Mouse (Mus musculus): ENCODE measurements around the gene Prss46. TPM values are rescaled to one million over a fixed set of nuclear protein-coding genes. Genes with fewer than 3 reads are reported as not detected.

Prss46 gene
- not detected in 2 replicates for total RNA-seq (2014; rRNA removed; ENCODE audit: low replicate concordance)
- not detected in 2 replicates for polyA plus RNA-seq (2015; fragmentation: Nextera tagmentation; extraction: Ambion mirVana)

DNA sequence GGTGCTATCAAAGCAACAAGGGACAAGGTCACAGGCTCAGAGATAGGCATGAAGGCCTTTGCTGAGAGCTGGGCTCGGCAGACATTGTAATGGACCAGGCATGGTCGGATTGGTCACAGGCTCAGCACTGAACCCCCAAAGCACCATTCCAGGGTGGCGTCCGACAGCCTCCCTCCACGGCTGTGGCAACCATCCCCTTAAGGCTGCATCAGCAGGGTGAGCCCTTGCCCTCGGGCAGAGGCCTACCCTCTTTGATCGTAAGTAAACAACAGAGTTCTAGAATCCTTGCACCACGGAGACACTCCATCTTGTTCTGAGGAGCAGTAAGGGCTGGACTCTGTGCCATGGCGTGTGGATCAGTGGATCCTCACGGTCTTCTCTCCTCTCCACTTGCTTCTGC is at the start of gene Prss46:
TSS of gene Prss46 (plus strand) at position 301 of the 400 bp plus-strand sequence.
- no peaks in the 10 kb centered on the region for H3K36me3 ChIP-seq (replicated peaks; ENCODE audit: control insufficient read depth, insufficient read depth, low read length)

DNA sequence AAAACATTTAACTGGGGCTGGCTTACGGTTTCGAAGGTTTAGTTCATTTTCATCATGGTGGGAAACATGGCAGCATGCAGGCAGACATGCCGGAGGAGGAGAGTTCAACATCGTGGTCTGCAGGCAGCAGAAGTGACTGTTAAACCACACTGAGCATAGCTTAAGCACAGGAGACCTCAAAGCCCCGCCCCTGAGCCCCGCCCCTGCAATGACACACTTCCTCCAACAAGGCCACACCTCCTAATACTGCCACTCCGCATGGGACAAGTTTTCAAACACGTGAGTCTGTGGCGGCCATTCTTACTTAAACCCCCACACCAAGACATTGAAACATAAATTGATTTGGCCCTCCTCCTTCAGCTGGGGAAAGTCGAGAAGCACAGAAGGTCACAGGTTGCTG is 47.3 kb upstream of the Prss46 start:
- WGBS, result 79% methylated on average over 10 of the region's 10 CpGs
- TF ChIP-seq CTCF (IDR thresholded peaks at IDR 0.05; ENCODE audit: low read depth), result no peak
- TF ChIP-seq EP300 (IDR thresholded peaks at IDR 0.05; ENCODE audit: low read depth), result no peak
- H3K4me1 ChIP-seq (ENCODE audit: control insufficient read depth, insufficient read depth), result no peaks in the 10 kb centered on the region
- H3K4me3 ChIP-seq (ENCODE audit: low read depth, low read length), result no peak overlapping the region
- H3K9ac ChIP-seq (replicated peaks; ENCODE audit: low read depth, low read length), result no peak overlapping the region
- H3K4me2 ChIP-seq (ENCODE audit: low read depth, low read length), result no peak overlapping the region
- H3K9me3 ChIP-seq (replicated peaks; ENCODE audit: control insufficient read depth, low read length), result no peaks in the 10 kb centered on the region
- H3K27ac ChIP-seq (ENCODE audit: low read depth), result no peak overlapping the region
- ATAC-seq (ENCODE audit: insufficient read depth, low read depth) (no peak), DNase-seq (ENCODE audit: low spot score) (no peak)
- no peaks in the 10 kb centered on the region for H3K36me3 ChIP-seq (replicated peaks; ENCODE audit: control insufficient read depth, insufficient read depth, low read length)
- H3K27me3 ChIP-seq (ENCODE audit: control insufficient read depth, insufficient read depth, low read length), result no peaks in the 10 kb centered on the region

More for the DNA sequence above, at the start of gene Prss46:
- H3K27me3 ChIP-seq (ENCODE audit: control insufficient read depth, insufficient read depth, low read length), result no peaks in the 10 kb centered on the region
- no peaks in the 10 kb centered on the region for H3K9me3 ChIP-seq (replicated peaks; ENCODE audit: control insufficient read depth, low read length)
- no peak for TF ChIP-seq EP300 (IDR thresholded peaks at IDR 0.05; ENCODE audit: low read depth)
- TF ChIP-seq CTCF (IDR thresholded peaks at IDR 0.05; ENCODE audit: low read depth), result no peak
- H3K9ac ChIP-seq (replicated peaks; ENCODE audit: low read depth, low read length), result no peak within 1 kb of the TSS
- H3K27ac ChIP-seq (ENCODE audit: low read depth), result no peak within 1 kb of the TSS
- WGBS, result 76% methylated on average over 10 of the region's 10 CpGs
- no peak for DNase-seq (ENCODE audit: low spot score)
- H3K4me3 ChIP-seq (ENCODE audit: low read depth, low read length), result no peak within 1 kb of the TSS
- H3K4me2 ChIP-seq (ENCODE audit: low read depth, low read length), result no peak within 1 kb of the TSS
- H3K4me1 ChIP-seq (ENCODE audit: control insufficient read depth, insufficient read depth), result no peaks in the 10 kb centered on the region
- no peak for ATAC-seq (ENCODE audit: insufficient read depth, low read depth)

- H3K27ac ChIP-seq (ENCODE audit: low read depth), result no peak within 1 kb of the TSS
- WGBS, result 90% methylated on average over 14 of the region's 14 CpGs
- ATAC-seq (ENCODE audit: insufficient read depth, low read depth) (no peak), DNase-seq (ENCODE audit: low spot score) (no peak)
- H3K4me2 ChIP-seq (ENCODE audit: low read depth, low read length), result no peak within 1 kb of the TSS
- H3K9me3 ChIP-seq (replicated peaks; ENCODE audit: control insufficient read depth, low read length), result no peaks in the 10 kb centered on the region
- no peaks in the 10 kb centered on the region for H3K36me3 ChIP-seq (replicated peaks; ENCODE audit: control insufficient read depth, insufficient read depth, low read length)
- no peaks in the 10 kb centered on the region for H3K27me3 ChIP-seq (ENCODE audit: control insufficient read depth, insufficient read depth, low read length)
- TF ChIP-seq CTCF (IDR thresholded peaks at IDR 0.05; ENCODE audit: low read depth), result no peak
- TF ChIP-seq EP300 (IDR thresholded peaks at IDR 0.05; ENCODE audit: low read depth), result no peak
- no peak within 1 kb of the TSS for H3K9ac ChIP-seq (replicated peaks; ENCODE audit: low read depth, low read length)
- H3K4me1 ChIP-seq (ENCODE audit: control insufficient read depth, insufficient read depth), result no peaks in the 10 kb centered on the region
- H3K4me3 ChIP-seq (ENCODE audit: low read depth, low read length), result no peak within 1 kb of the TSS
Measured at GRCm38 (mm10) chr9:110797866-110798265, 46.4 kb upstream of the Prss46 start, which contains the start of gene Prss42. Gene Prss42 (plus strand): TSS chr9:110798166.

DNA sequence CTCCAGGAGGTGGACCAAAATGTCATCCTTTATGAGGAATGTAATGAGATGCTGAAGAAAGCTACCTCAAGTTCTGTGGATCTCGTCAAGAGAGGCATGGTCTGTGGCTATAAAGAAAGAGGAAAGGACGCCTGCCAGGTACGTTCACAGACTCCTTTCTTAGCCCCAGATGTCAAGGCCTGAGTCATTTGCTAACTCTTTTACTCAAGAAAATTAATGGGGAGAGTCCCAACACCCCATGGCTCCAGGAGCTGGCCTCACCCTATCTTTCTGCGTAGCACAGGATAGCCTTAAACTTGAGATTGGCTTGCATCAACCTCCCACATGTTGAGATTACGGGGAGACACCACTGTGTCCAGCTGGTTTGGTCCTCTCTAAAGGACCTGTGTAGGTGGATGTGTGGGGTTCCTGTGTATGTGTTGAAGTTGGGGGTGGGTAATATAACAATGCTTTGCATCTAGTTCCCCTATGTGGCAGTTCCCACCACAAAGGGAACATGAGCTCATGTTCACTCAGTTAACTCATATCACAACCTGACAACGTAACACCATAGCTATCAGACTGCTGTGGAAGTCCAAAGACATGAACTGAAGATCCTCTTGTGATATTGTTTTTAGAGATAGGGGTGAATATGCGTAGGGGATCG is 43.3 kb upstream of the Prss46 start:
- Histone ChIP-seq H3K27me3 (ENCODE audit: control insufficient read depth, insufficient read depth, low read length) (no peaks in the 10 kb centered on the region), H3K9me3 (replicated peaks; ENCODE audit: control insufficient read depth, low read length) (no peaks in the 10 kb centered on the region), H3K4me3 (ENCODE audit: low read depth, low read length) (no peak overlapping the region), H3K36me3 (replicated peaks; ENCODE audit: control insufficient read depth, insufficient read depth, low read length) (no peaks in the 10 kb centered on the region), H3K4me1 (ENCODE audit: control insufficient read depth, insufficient read depth) (no peaks in the 10 kb centered on the region), H3K27ac (ENCODE audit: low read depth) (no peak overlapping the region), H3K4me2 (ENCODE audit: low read depth, low read length) (no peak overlapping the region), H3K9ac (replicated peaks; ENCODE audit: low read depth, low read length) (no peak overlapping the region)
- no peak for ATAC-seq (ENCODE audit: insufficient read depth, low read depth)
- no peak for DNase-seq (ENCODE audit: low spot score)
- 85% methylated on average over 8 of the region's 8 CpGs for WGBS
- TF ChIP-seq EP300 (IDR thresholded peaks at IDR 0.05; ENCODE audit: low read depth) (no peak), CTCF (IDR thresholded peaks at IDR 0.05; ENCODE audit: low read depth) (no peak)

GRCm38 (mm10) chr9:110803294-110803693 is 41.0 kb upstream of the Prss46 start:
- 66% methylated on average over 4 of the region's 4 CpGs for WGBS
- Histone ChIP-seq H3K4me2 (ENCODE audit: low read depth, low read length) (no peak overlapping the region), H3K4me1 (ENCODE audit: control insufficient read depth, insufficient read depth) (no peaks in the 10 kb centered on the region), H3K4me3 (ENCODE audit: low read depth, low read length) (no peak overlapping the region), H3K27me3 (ENCODE audit: control insufficient read depth, insufficient read depth, low read length) (no peaks in the 10 kb centered on the region), H3K27ac (ENCODE audit: low read depth) (no peak overlapping the region), H3K36me3 (replicated peaks; ENCODE audit: control insufficient read depth, insufficient read depth, low read length) (no peaks in the 10 kb centered on the region), H3K9ac (replicated peaks; ENCODE audit: low read depth, low read length) (no peak overlapping the region), H3K9me3 (replicated peaks; ENCODE audit: control insufficient read depth, low read length) (no peaks in the 10 kb centered on the region)
- DNase-seq (ENCODE audit: low spot score) (no peak), ATAC-seq (ENCODE audit: insufficient read depth, low read depth) (no peak)
- TF ChIP-seq EP300 (IDR thresholded peaks at IDR 0.05; ENCODE audit: low read depth) (no peak), CTCF (IDR thresholded peaks at IDR 0.05; ENCODE audit: low read depth) (no peak)

GRCm38 (mm10) chr9:110810051-110810450 is 34.3 kb upstream of the Prss46 start:
- no peaks in the 10 kb centered on the region for H3K27me3 ChIP-seq (ENCODE audit: control insufficient read depth, insufficient read depth, low read length)
- H3K36me3 ChIP-seq (replicated peaks; ENCODE audit: control insufficient read depth, insufficient read depth, low read length), result no peaks in the 10 kb centered on the region
- 77% methylated on average over 4 of the region's 4 CpGs for WGBS
- ATAC-seq (ENCODE audit: insufficient read depth, low read depth), result no peak
- no peaks in the 10 kb centered on the region for H3K9me3 ChIP-seq (replicated peaks; ENCODE audit: control insufficient read depth, low read length)
- no peak overlapping the region for H3K9ac ChIP-seq (replicated peaks; ENCODE audit: low read depth, low read length)
- TF ChIP-seq EP300 (IDR thresholded peaks at IDR 0.05; ENCODE audit: low read depth) (no peak), CTCF (IDR thresholded peaks at IDR 0.05; ENCODE audit: low read depth) (no peak)
- H3K4me3 ChIP-seq (ENCODE audit: low read depth, low read length), result no peak overlapping the region
- no peak overlapping the region for H3K27ac ChIP-seq (ENCODE audit: low read depth)
- H3K4me1 ChIP-seq (ENCODE audit: control insufficient read depth, insufficient read depth), result no peaks in the 10 kb centered on the region
- H3K4me2 ChIP-seq (ENCODE audit: low read depth, low read length), result no peak overlapping the region
- no peak for DNase-seq (ENCODE audit: low spot score)
